Mouse (Mus musculus) spleen, embryonic (tissue): Measurements from ENCODE around the gene Sobp.

Source experiments
- CTCF ChIA-PET: fragments of 350-600 bp; sonication (Branson Sonifier 250); formaldehyde crosslinking; loops from one replicate; lab custom pipeline; 2022; lab: Charles Lee

Sobp gene

GRCm38 (mm10) chr10:43090040-43090439 lies 84.3 kb downstream of the Sobp start:
- CTCF ChIA-PET, result no interaction called here

DNA sequence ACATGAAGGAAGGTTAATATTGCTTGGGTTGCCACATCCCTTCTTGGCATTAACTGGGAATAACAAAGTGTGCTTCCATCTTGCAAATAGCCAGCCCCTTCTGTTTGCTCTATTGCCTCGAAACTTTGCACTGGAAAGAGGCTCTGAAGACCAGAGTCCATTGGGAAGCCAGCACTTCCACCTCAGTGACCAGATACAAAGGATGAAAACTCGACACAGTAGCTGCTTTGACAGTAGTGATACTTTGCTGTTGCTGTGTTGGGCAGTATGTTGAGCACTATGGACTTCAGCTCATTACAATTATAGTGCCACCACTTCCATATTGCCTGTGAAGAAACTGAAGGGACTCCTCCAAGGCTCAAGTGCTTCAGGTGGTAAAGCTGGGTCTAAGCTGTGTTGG lies 86.9 kb downstream of the Sobp start:
- CTCF ChIA-PET, result no interaction called here

GRCm38 (mm10) chr10:43086888-43087287 lies 87.4 kb downstream of the Sobp start:
- CTCF ChIA-PET, result no interaction called here

DNA sequence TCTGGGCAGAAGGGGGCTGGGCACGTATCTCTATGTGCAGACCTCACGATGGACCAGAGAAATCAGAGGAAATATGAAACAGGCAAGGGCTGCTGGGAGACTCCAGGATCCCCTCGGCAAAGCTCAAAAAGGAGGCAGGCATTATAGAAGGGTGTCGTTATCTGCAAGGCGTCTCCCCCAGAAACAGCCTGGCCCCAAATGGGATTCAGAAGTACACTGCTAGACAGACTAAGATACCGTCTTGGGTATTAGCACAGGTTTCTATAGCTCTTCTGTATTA lies 90.3 kb downstream of the Sobp start:
- CTCF ChIA-PET, result no interaction called here

- CTCF ChIA-PET, result no interaction called here
Measured at GRCm38 (mm10) chr10:43083288-43084086, 90.8 kb downstream of the Sobp start.

DNA sequence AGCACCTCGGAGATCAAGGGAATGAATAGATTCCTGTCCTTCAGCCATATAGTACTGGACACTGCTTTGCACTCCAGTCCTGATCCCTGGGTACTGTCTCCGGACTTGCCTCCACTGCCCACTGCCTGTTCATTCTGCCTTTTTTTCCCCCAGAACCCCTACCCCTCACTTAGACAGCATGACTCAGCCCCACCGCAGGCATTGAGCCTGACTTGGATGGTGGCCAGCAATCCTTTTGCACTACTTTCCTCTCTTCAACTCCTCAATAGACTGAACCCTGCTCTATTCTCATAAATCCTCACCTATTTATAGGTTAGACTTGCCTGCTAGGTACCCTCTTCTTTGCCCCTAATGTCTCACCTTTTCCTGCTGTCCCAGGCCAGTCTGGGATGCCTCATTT lies 93.0 kb downstream of the Sobp start:
- CTCF ChIA-PET, result no interaction called here

DNA sequence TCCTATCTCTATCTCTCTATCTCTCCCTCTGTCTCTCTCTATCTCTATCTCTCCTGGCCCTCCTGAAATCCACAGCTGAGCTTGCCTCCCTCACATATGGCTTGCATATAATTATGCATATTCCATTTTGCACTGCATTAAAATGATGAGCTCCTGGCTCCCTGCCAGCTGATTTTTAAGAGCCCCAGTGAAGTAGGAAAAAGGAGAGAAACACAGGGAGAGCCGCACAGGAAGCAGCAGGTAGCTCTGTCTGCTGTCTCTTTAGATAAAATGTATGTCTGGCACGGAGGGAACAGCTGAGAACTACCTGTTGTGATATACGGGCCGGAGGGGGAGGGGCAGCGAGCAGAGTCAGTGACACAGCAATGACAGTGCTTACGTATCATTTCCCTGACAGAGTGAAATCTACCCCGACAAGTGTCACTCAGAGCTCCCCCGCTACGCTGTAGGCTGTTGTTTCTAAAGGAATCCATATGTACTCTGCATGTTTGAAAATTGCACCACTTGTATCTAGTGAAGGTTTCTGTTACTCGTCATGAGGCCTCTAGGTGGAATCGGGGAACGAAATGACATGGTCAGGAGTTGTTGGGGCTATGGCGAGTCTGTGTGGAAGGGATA lies 98.7 kb downstream of the Sobp start:
- CTCF ChIA-PET, result no interaction called here

DNA sequence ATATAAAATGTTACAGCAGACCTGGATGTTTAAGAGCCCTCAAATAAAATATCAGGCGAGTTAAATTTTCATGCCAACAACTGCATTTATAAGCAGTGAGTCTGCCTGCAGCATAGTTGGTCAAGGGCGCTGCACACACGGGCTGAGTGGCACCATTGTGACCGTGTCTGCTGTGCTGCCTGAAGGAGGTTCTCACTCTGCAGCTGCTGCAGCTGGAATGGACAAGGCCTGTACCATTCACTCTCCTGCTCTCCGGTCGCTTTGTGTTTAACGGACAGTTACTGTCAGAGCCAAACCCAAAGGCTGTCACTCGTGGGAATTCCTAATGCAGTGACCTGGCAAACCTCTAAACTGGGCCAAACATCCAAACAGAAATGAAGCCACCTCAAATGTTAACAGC lies 101.0 kb downstream of the Sobp start:
- CTCF ChIA-PET, result no interaction called here

- CTCF ChIA-PET, result no interaction called here
Measured at GRCm38 (mm10) chr10:43070893-43071292, 103.4 kb downstream of the Sobp start.

DNA sequence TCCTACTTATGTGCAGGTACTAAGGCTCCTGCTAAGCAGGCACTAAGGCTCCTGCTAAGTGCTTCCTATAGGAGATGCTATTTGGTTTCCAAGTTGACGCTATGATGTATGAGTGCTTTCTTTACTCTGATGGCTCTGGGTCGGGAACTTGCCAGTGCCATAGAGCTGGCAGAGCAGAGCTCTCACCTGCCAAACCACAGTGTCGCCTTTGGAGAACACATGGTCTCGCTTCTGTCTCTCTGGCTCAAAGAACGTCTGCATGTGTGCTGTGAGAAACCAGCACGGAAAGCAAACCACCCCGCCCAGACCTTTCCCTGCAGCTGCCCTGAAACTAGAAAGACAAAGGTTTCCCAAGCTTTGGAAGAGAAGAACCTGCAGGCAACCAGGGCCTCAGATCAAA lies 109.0 kb downstream of the Sobp start:
- CTCF ChIA-PET, result no interaction called here

DNA sequence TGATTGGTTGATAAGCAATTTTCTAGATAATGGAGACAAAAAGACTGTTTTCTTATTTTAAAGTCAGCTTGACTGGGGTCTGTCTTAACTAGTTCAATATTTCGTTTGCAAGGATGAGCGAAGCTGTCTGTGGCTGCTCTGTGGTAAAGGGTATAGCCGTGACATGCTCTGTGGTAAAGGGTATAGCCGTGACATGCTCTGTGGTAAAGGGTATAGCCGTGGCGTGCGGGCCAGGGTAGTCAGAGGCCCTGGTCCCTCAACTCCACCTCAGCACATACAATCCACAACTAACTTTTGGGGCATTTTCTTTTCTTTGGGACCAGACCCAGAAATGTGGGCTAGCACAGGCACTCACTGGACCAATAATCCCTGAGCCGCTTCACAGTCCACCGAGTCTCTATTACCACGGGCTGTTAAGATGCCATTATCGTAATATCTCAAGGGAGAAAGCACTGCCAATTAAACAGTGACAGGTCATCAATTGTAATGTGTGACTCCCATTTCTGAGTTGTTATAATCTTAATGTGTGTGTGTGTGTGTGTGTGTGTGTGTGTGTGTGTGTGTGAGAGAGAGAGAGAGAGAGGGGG lies 112.7 kb downstream of the Sobp start:
- CTCF ChIA-PET, result no interaction called here

DNA sequence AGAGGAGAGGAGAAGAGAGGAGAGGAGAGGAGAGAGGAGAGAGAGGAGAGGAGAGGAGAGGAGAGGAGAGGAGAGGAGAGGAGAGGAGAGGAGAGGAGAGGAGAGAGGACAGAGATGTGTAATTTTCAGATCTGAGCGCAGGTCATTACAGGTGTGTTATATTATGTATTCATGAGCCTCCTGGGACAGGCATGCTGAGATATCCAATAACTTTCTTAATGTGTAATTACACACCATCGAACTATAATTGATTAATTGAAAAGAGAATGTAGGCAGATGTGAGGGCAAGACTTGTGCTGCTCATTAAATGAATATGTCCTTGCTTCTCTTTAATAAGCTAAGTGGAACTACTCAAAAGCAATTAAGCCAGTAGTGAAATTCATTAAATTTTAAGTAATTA lies 118.9 kb downstream of the Sobp start:
- CTCF ChIA-PET, result no interaction called here

GRCm38 (mm10) chr10:43054776-43055175 lies 119.6 kb downstream of the Sobp start:
- CTCF ChIA-PET, result no interaction called here

GRCm38 (mm10) chr10:43053861-43054560 lies 120.3 kb downstream of the Sobp start:
- CTCF ChIA-PET, result no interaction called here

DNA sequence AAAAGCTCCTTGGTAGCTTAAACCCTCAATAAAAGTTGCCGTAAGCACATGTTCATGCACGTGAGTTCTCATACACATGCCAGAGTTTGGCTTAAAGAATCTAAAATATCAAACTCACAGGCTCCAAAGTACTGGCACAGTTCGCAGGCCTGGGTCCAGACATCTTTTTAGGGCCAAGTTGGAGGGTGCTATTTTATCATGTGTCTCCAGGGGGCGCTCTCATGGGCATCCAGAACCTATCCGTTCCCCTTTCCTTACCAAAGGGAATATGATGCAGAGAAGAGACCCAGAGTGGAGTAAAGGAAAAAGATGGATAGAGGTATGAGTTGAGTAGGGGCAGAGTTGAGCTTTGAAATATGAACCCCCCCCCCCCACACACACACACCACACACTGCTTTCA lies 121.9 kb downstream of the Sobp start:
- CTCF ChIA-PET, result no interaction called here

GRCm38 (mm10) chr10:43047804-43048348 lies 126.5 kb downstream of the Sobp start:
- CTCF ChIA-PET, result no interaction called here

- CTCF ChIA-PET, result no interaction called here
Measured at GRCm38 (mm10) chr10:43043351-43044209, 130.8 kb downstream of the Sobp start.

GRCm38 (mm10) chr10:43042591-43043327 lies 131.6 kb downstream of the Sobp start:
- CTCF ChIA-PET, result no interaction called here

- CTCF ChIA-PET, result no interaction called here
Measured at GRCm38 (mm10) chr10:43041794-43042193, 132.5 kb downstream of the Sobp start.

- CTCF ChIA-PET, result no interaction called here
Measured at GRCm38 (mm10) chr10:43037455-43037793, 136.9 kb downstream of the Sobp start.
